Mouse (Mus musculus): ENCODE results near the gene Cep164. TPM values are rescaled to one million over a fixed set of nuclear protein-coding genes. Genes with fewer than 3 reads are reported as not detected.
"Not testable (repeated sequence)": the region's sequence is repeated elsewhere in the genome, so short reads cannot be mapped to it uniquely, and the experiment has no call there.

Gene Cep164
- polyA plus RNA-seq, 1 experiment, result 17.9 TPM

GRCm38 (mm10) chr9:45850528-45851155 lies 22.2 kb upstream of the Cep164 start:
- no peak for TF ChIP-seq CTCF (IDR thresholded peaks at IDR 0.05; ENCODE audit: low read depth, low read length)
- TF ChIP-seq POLR2A (IDR thresholded peaks at IDR 0.05; ENCODE audit: borderline replicate concordance, low read depth, low read length), result no peak
- Histone ChIP-seq H3K4me3 (ENCODE audit: insufficient read depth, low read length) (no peak overlapping the region), H3K4me1 (ENCODE audit: control insufficient read depth, insufficient read depth, low read length) (peaks cover 15% of the 10 kb centered on the region), H3K27ac (ENCODE audit: insufficient read depth, low read depth, low read length) (no peak overlapping the region)

GRCm38 (mm10) chr9:45849528-45850408 lies 21.3 kb upstream of the Cep164 start:
- Histone ChIP-seq H3K4me1 (ENCODE audit: control insufficient read depth, insufficient read depth, low read length) (peaks cover 15% of the 10 kb centered on the region), H3K4me3 (ENCODE audit: insufficient read depth, low read length) (no peak overlapping the region), H3K27ac (ENCODE audit: insufficient read depth, low read depth, low read length) (no peak overlapping the region)
- TF ChIP-seq POLR2A (IDR thresholded peaks at IDR 0.05; ENCODE audit: borderline replicate concordance, low read depth, low read length) (no peak), CTCF (IDR thresholded peaks at IDR 0.05; ENCODE audit: low read depth, low read length) (no peak)

DNA sequence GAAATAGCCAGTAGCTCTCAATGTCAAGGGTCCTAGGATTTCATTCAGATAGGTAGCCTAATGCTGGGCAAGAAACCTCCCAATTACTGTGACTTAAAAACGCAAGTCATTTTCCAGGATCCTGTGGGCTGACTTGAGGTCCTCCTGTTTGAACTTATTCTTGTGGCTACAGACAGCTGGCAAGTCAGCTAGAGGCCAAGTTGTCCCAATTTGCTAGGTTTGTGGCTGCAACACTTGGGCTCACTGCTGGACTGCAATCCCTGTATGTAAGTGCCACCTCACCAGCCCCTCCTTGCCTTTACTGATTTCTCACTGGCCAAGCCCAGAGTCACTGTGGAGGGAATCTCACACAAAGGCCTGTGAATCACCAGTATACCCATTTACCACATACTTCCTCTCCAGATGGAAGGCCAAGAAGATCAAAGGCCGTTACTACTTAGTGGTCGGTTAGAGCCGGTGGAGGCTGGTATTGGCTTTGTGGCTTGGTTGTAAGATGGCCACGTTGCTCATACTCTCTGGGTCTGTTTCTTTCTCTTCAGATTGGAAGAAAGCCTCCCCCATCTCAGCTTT lies 18.5 kb upstream of the Cep164 start:
- peaks cover 10% of the 10 kb centered on the region for H3K4me1 ChIP-seq (ENCODE audit: control insufficient read depth, insufficient read depth, low read length)
- TF ChIP-seq POLR2A (IDR thresholded peaks at IDR 0.05; ENCODE audit: borderline replicate concordance, low read depth, low read length), result no peak
- no peak for TF ChIP-seq CTCF (IDR thresholded peaks at IDR 0.05; ENCODE audit: low read depth, low read length)
- no peak overlapping the region for H3K27ac ChIP-seq (ENCODE audit: insufficient read depth, low read depth, low read length)
- no peak overlapping the region for H3K4me3 ChIP-seq (ENCODE audit: insufficient read depth, low read length)

DNA sequence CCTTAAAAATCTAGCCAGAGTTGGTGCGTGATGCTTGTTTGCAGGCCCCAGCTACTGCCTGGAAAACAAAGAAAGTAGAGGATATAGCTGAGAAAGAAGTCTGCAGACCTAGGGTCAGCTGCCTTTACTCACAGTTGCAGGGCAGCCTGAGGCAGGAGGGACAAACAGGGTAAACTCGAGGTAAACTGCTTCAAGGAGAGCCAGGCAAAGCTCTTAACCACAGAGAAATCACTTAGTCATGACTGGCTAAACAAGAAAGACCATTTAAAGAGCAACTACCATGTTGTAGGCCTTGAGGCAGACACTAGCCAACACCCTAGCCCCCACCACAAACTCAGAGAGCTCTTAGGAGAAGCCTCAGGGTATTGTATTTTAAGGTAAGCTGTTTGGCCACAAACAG lies 17.7 kb upstream of the Cep164 start:
- H3K4me3 ChIP-seq (ENCODE audit: insufficient read depth, low read length); H3K27ac ChIP-seq (ENCODE audit: insufficient read depth, low read depth, low read length); H3K4me1 ChIP-seq (ENCODE audit: control insufficient read depth, insufficient read depth, low read length): not testable (repeated sequence)

GRCm38 (mm10) chr9:45845541-45845940 lies 17.1 kb upstream of the Cep164 start:
- no peak overlapping the region for H3K27ac ChIP-seq (ENCODE audit: insufficient read depth, low read depth, low read length)
- TF ChIP-seq CTCF (IDR thresholded peaks at IDR 0.05; ENCODE audit: low read depth, low read length) (no peak), POLR2A (IDR thresholded peaks at IDR 0.05; ENCODE audit: borderline replicate concordance, low read depth, low read length) (no peak)
- H3K4me3 ChIP-seq (ENCODE audit: insufficient read depth, low read length), result no peak overlapping the region
- H3K4me1 ChIP-seq (ENCODE audit: control insufficient read depth, insufficient read depth, low read length), result peaks cover 8% of the 10 kb centered on the region

DNA sequence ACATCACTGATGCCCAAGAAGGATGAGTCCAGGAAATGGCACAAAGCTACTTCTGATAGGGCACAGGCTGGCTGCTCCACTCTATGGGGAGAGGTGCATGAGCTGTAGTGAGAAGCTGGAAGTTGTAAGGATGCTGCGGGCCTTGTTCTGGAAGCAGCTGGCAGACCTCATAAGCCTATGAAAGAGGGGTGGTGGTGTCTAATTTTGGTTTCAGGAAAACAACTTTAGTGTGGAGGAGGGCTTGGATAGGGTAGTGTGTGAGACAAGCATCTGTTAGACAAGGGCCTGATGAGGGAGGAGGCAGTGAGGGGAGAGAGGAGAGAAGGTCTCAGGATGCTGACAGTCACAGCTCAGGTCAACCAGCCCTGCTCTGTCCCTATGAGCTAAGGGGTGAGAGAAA lies 15.3 kb upstream of the Cep164 start:
- H3K4me3 ChIP-seq (ENCODE audit: insufficient read depth, low read length), result no peak overlapping the region
- TF ChIP-seq CTCF (IDR thresholded peaks at IDR 0.05; ENCODE audit: low read depth, low read length), result no peak
- no peak for TF ChIP-seq POLR2A (IDR thresholded peaks at IDR 0.05; ENCODE audit: borderline replicate concordance, low read depth, low read length)
- no peak overlapping the region for H3K27ac ChIP-seq (ENCODE audit: insufficient read depth, low read depth, low read length)
- H3K4me1 ChIP-seq (ENCODE audit: control insufficient read depth, insufficient read depth, low read length), result peaks cover 8% of the 10 kb centered on the region

GRCm38 (mm10) chr9:45843007-45843406 lies 14.5 kb upstream of the Cep164 start:
- no peak overlapping the region for H3K27ac ChIP-seq (ENCODE audit: insufficient read depth, low read depth, low read length)
- H3K4me1 ChIP-seq (ENCODE audit: control insufficient read depth, insufficient read depth, low read length), result peaks cover 8% of the 10 kb centered on the region
- H3K4me3 ChIP-seq (ENCODE audit: insufficient read depth, low read length), result no peak overlapping the region
- TF ChIP-seq CTCF (IDR thresholded peaks at IDR 0.05; ENCODE audit: low read depth, low read length), result no peak
- no peak for TF ChIP-seq POLR2A (IDR thresholded peaks at IDR 0.05; ENCODE audit: borderline replicate concordance, low read depth, low read length)

GRCm38 (mm10) chr9:45841458-45841857 lies 13.0 kb upstream of the Cep164 start:
- no peak for TF ChIP-seq POLR2A (IDR thresholded peaks at IDR 0.05; ENCODE audit: borderline replicate concordance, low read depth, low read length)
- no peak for TF ChIP-seq CTCF (IDR thresholded peaks at IDR 0.05; ENCODE audit: low read depth, low read length)
- Histone ChIP-seq H3K4me3 (ENCODE audit: insufficient read depth, low read length) (no peak overlapping the region), H3K4me1 (ENCODE audit: control insufficient read depth, insufficient read depth, low read length) (no peaks in the 10 kb centered on the region), H3K27ac (ENCODE audit: insufficient read depth, low read depth, low read length) (no peak overlapping the region)

GRCm38 (mm10) chr9:45840331-45840730 lies 11.8 kb upstream of the Cep164 start:
- Histone ChIP-seq H3K27ac (ENCODE audit: insufficient read depth, low read depth, low read length) (no peak overlapping the region), H3K4me3 (ENCODE audit: insufficient read depth, low read length) (no peak overlapping the region), H3K4me1 (ENCODE audit: control insufficient read depth, insufficient read depth, low read length) (no peaks in the 10 kb centered on the region)
- no peak for TF ChIP-seq CTCF (IDR thresholded peaks at IDR 0.05; ENCODE audit: low read depth, low read length)
- TF ChIP-seq POLR2A (IDR thresholded peaks at IDR 0.05; ENCODE audit: borderline replicate concordance, low read depth, low read length), result no peak

DNA sequence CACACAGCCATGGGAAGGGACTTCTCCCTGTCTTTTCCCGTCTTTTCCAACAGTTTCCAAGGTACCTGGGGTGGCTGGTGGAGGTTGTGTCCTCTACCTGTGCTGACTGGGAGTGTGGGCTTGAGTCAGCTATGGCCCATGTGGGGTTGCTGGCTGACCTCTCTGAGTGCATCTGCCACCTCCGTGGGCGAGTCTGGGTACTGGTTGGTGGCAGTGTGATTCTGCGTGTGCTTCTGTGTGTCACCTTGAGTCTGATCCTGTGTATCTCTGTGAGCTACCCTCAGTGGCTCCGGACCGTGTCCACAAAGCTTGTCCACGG lies 11.4 kb upstream of the Cep164 start:
- no peak overlapping the region for H3K4me3 ChIP-seq (ENCODE audit: insufficient read depth, low read length)
- TF ChIP-seq POLR2A (IDR thresholded peaks at IDR 0.05; ENCODE audit: borderline replicate concordance, low read depth, low read length), result no peak
- TF ChIP-seq CTCF (IDR thresholded peaks at IDR 0.05; ENCODE audit: low read depth, low read length), result no peak
- no peaks in the 10 kb centered on the region for H3K4me1 ChIP-seq (ENCODE audit: control insufficient read depth, insufficient read depth, low read length)
- H3K27ac ChIP-seq (ENCODE audit: insufficient read depth, low read depth, low read length), result no peak overlapping the region

Measured in bone marrow macrophage, adult 2 months (primary cell).